Mouse (Mus musculus) brain, adult 10 weeks (tissue): ENCODE data around the gene Dap. TPM values are rescaled to one million over a fixed set of nuclear protein-coding genes. Genes with fewer than 3 reads are reported as not detected.

ENCODE experiments used
- polyA plus RNA-seq: library from polyadenylated mRNA; stranded (reverse); fragments of 350-450 nt; fragmentation: Illumina TruSeq; extraction: RNeasy Lipid Tissue Mini Kit (QIAGEN cat#74804); gene quantifications from one replicate; pipeline ENCODE4 v1.2.3, GENCODE M21; 2015; ENCODE audit warnings: low read depth, low replicate concordance

The Dap gene
- 8.8 TPM for polyA plus RNA-seq

GRCm38 (mm10) chr15:31224135-31224761 is at the start of gene Dap:
TSS of gene Dap (plus strand) at chr15:31224314.

Other genes starting within 250 kb of the Dap start
- gene Ankrd33b, start 143.4 kb downstream of the Dap start, polyA plus RNA-seq: 29.0 TPM
- 1.4 TPM for gene Ropn1l, start 229.4 kb downstream of the Dap start, polyA plus RNA-seq